Mouse (Mus musculus) heart, adult 2 months (tissue): ENCODE data around the gene Sidt1. TPM values are rescaled to one million over a fixed set of nuclear protein-coding genes. Genes with fewer than 3 reads are reported as not detected.

Source experiments
- DNase-seq, 2 experiments: peaks; one replicate each; pipeline ENCODE4 v3.0.0; 2021
- H3K27ac ChIP-seq: fragments of 200-600 bp; 2 replicates; pipeline ENCODE4 v1.8.1; 2022
- H3K27me3 ChIP-seq: fragments of 200-500 bp; 2 replicates; pipeline ENCODE4 v1.6.1; 2012; ENCODE audit warnings: mild to moderate bottlenecking, low read length, inconsistent platforms, mixed read lengths; ENCODE audit not compliant: control insufficient read depth, insufficient read depth
- H3K36me3 ChIP-seq: fragments of 200-500 bp; 2 replicates; pipeline ENCODE4 v1.6.1; 2012; ENCODE audit warnings: low read length, inconsistent platforms; ENCODE audit not compliant: control insufficient read depth, insufficient read depth
- H3K4me1 ChIP-seq: fragments of 200-500 bp; 2 replicates; pipeline ENCODE4 v1.6.1; 2011; ENCODE audit warnings: low read length; ENCODE audit not compliant: control insufficient read depth, insufficient read depth
- H3K4me3 ChIP-seq: fragments of 200-600 bp; 2 replicates; pipeline ENCODE4 v1.8.1; 2022
- H3K79me2 ChIP-seq: fragments of 200-500 bp; replicated peaks from 2 replicates; pipeline ENCODE4 v1.6.1; 2012; ENCODE audit warnings: mild to moderate bottlenecking, inconsistent platforms, low read length, moderate library complexity, mixed read lengths; ENCODE audit not compliant: control insufficient read depth, insufficient read depth
- H3K9ac ChIP-seq: fragments of 200-500 bp; 2 replicates; pipeline ENCODE4 v1.6.1; 2012; ENCODE audit warnings: low read depth, mild to moderate bottlenecking, control low read depth, inconsistent platforms, low read length, mixed read lengths
- CTCF ChIP-seq: fragments of 200-600 bp; IDR thresholded peaks from 2 replicates; pipeline ENCODE4 v1.8.1; 2022; ENCODE audit warnings: antibody characterized with exemption, mild to moderate bottlenecking, moderate library complexity
- EP300 ChIP-seq: fragments of 200-500 bp; IDR thresholded peaks from 2 replicates; pipeline ENCODE4 v1.6.1; 2011; ENCODE audit warnings: low read depth, low read length, control low read depth; ENCODE audit not compliant: insufficient read depth
- POLR2A ChIP-seq: fragments of 200-500 bp; IDR thresholded peaks from 2 replicates; pipeline ENCODE4 v1.6.1; 2011; ENCODE audit warnings: mild to moderate bottlenecking, low read depth, low read length, control low read depth; ENCODE audit not compliant: insufficient read depth
- WGBS: fragments of 180-500 bp; shearing (Covaris S2); methylation state at CpG from one replicate; pipeline ENCODE4 v1.1.7; 2018; 5-methylcytosine and 5-hydroxymethylcytosine counted together
- intact Hi-C: fragments of 180-260 bp; cut with DNase I; formaldehyde crosslinking; loops from one replicate; pipeline ENCODE4 v1.15.1; 2025
- polyA plus RNA-seq: library from polyadenylated mRNA; depleted of rRNA; stranded (reverse); fragments of >200 nt; gene quantifications from 2 replicates; pipeline ENCODE4 v1.2.3, GENCODE M21; 2012
- total RNA-seq, 2 experiments: library from RNA; stranded (reverse); gene quantifications; 2 replicates each; pipeline ENCODE4 v1.2.3; 2021

Sidt1 gene
- total and polyA plus RNA-seq, 3 experiments: 0.32 to 1.3 (median 0.37) TPM

DNA sequence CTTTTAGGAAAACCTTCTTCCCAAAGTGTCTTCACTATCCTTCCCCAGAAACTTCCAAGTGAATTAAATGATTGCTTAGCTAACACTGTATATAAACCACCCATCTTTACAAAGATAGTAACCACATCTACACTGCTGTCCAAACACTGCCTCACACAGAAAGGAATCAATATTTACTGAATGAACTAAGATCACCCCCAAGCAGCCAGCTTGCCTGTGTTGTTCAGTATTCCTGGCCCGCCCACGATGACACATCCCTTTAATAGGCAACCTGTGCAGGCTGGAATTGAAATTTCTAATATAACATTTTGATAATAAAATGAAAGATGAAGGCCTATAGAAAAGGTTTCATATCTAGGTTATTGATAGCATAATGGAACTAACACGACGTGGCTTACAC lies 16.6 kb downstream of the Sidt1 start:
- H3K4me3 ChIP-seq: no peak overlapping the region
- DNase-seq: no peak
- H3K27ac ChIP-seq: no peak overlapping the region
- no peaks in the 10 kb centered on the region for H3K27me3 ChIP-seq
- 86% methylated on average over 4 of the region's 4 CpGs for WGBS
- TF ChIP-seq POLR2A: no peak
- TF ChIP-seq EP300: no peak
- TF ChIP-seq CTCF: no peak
- intact Hi-C loops: no loop called here
- H3K9ac ChIP-seq: no peak overlapping the region
- H3K36me3 ChIP-seq: no peaks in the 10 kb centered on the region
- no peaks in the 10 kb centered on the region for H3K79me2 ChIP-seq
- no peaks in the 10 kb centered on the region for H3K4me1 ChIP-seq

DNA sequence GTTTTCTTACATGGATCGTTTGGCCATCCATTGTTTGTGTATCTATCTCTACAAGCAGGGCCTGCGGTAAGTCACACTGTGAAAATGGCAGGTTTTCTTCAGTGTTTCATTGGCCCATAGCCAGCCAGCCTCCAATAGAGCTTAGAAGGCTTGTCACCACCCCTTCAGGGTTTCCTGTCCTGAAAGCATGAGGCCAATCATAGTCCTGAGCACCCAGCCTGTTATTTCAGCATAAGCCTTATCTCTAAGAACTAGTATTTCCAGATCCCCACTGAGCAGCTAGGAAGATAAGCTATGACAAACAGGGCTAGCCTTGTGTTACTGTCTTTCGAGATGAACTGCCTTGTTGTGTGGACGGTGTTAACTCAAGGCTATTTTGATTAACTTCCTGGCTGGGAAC lies 19.6 kb downstream of the Sidt1 start:
- intact Hi-C loops: no loop called here
- no peaks in the 10 kb centered on the region for H3K27me3 ChIP-seq
- no peak overlapping the region for H3K9ac ChIP-seq
- H3K4me1 ChIP-seq: no peaks in the 10 kb centered on the region
- WGBS: 25% methylated on average over 4 of the region's 4 CpGs
- H3K4me3 ChIP-seq: no peak overlapping the region
- no peaks in the 10 kb centered on the region for H3K36me3 ChIP-seq
- H3K27ac ChIP-seq: no peak overlapping the region
- no peaks in the 10 kb centered on the region for H3K79me2 ChIP-seq
- no peak for DNase-seq
- TF ChIP-seq CTCF (no peak), EP300 (no peak), POLR2A (no peak)

DNA sequence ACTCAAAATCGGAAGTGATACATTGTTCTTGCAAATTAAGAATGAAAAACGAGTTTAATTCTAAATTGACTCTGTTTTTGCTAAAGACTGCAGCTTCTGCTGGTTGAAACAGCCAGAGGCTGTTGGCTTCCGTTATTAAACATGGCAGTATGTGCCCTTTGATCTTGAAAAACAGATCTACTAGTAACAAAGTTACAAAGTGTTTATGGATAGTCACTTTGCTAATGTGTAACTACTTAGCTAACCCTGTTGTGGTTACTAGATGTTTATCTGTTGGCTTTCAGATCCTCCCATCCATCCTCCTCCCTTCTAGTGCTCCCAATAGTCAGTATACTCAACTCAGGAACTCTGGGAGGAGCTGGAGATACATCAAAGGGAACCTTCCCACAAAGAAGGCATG lies 27.4 kb downstream of the Sidt1 start:
- no peaks in the 10 kb centered on the region for H3K4me1 ChIP-seq
- H3K79me2 ChIP-seq: no peaks in the 10 kb centered on the region
- H3K36me3 ChIP-seq: no peaks in the 10 kb centered on the region
- DNase-seq: no peak
- intact Hi-C loops: no loop called here
- WGBS: 51% methylated on average over 3 of the region's 3 CpGs
- no peak for TF ChIP-seq CTCF
- no peak for TF ChIP-seq POLR2A
- no peak for TF ChIP-seq EP300
- no peak overlapping the region for H3K27ac ChIP-seq
- no peak overlapping the region for H3K9ac ChIP-seq
- no peaks in the 10 kb centered on the region for H3K27me3 ChIP-seq
- no peak overlapping the region for H3K4me3 ChIP-seq

DNA sequence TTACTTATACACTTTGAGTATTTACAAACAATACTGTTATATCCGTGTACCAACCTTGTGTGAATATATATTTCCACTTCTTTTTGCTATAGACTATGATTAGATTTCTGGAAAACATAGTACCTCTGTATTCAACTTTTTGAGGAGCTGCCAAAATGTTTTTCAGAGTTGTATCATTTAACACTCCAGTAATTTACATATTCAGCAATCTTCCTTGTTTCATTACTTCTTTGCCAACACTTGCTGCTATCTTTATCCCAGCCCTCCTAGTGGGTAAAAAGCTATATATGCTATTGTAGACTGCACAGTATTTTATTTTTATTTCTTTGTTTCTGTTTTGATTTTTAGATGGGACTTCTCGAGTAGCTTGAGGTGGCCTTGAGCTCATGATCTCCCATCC lies 29.2 kb downstream of the Sidt1 start:
- 69% methylated on average over 2 of the region's 2 CpGs for WGBS
- no peaks in the 10 kb centered on the region for H3K79me2 ChIP-seq
- H3K27ac ChIP-seq: no peak overlapping the region
- H3K27me3 ChIP-seq: no peaks in the 10 kb centered on the region
- H3K9ac ChIP-seq: no peak overlapping the region
- no peaks in the 10 kb centered on the region for H3K36me3 ChIP-seq
- no peak for DNase-seq
- H3K4me1 ChIP-seq: no peaks in the 10 kb centered on the region
- no peak overlapping the region for H3K4me3 ChIP-seq
- no peak for TF ChIP-seq POLR2A
- no peak for TF ChIP-seq EP300
- no peak for TF ChIP-seq CTCF
- intact Hi-C loops: loop anchor here (5.0 kb wide), 1 partner anchor 43 kb away; the partner anchor contains the start of gene Spice1

DNA sequence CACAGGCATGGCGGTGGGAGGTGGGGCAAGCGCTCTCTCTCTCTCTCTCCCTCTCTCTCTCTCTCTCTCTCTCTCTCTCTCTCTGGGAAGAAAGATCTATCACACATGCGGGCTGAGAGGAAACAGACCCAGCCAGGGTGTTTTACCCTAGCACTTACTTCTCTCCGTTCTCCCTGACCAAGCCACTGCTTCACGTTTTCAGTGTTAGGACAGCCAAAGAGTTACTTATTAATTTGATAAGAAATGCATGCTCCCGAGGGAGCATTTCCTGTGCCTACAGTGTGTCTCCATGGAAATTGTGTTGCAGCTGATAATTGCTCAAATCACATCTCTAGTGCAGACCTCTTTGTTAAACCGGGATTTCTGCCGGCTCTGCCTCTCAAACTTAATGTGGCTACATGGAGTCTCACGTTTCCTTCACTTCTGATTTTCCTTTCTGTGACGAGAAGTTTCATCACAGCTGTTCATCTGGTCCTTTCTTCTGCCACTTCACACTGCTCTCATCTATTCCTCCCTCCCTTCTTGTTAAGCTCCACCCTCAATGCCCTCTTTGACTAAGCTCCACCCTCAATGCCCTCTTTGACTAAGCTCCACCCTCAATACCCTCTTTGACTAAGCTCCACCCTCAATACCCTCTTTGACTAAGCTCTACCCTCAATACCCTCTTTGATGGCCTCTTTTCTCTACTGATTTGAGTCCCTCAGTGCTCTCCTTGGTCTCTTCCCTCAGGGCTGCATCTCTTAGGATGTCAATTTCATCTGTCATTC lies 30.7 kb downstream of the Sidt1 start:
- no peak for DNase-seq
- Histone ChIP-seq H3K36me3 (no peaks in the 10 kb centered on the region), H3K27ac (no peak overlapping the region), H3K4me1 (no peaks in the 10 kb centered on the region), H3K4me3 (no peak overlapping the region), H3K9ac (no peak overlapping the region), H3K27me3 (no peaks in the 10 kb centered on the region), H3K79me2 (no peaks in the 10 kb centered on the region)
- TF ChIP-seq CTCF (no peak), EP300 (no peak), POLR2A (no peak)
- 29% methylated on average over 10 of the region's 10 CpGs for WGBS
- intact Hi-C loops: loop anchor here (5.0 kb wide), 1 partner anchor 45 kb away; the partner anchor contains the start of gene Spice1

GRCm38 (mm10) chr16:44299438-44300093 lies 33.4 kb downstream of the Sidt1 start:
- H3K36me3 ChIP-seq: no peaks in the 10 kb centered on the region

More at GRCm38 (mm10) chr16:44299438-44300093, 33.4 kb downstream of the Sidt1 start:
- WGBS: 75% methylated on average over 20 of the region's 20 CpGs
- no peak for DNase-seq
- TF ChIP-seq EP300 (no peak), CTCF (peak; percentile 91)
- Histone ChIP-seq H3K27ac (no peak overlapping the region), H3K9ac (no peak overlapping the region), H3K4me3 (no peak overlapping the region), H3K4me1 (no peaks in the 10 kb centered on the region), H3K27me3 (no peaks in the 10 kb centered on the region), H3K79me2 (no peaks in the 10 kb centered on the region)
- intact Hi-C loops: loop anchor here (1.0 to 5.0 kb wide), 2 partner anchors 48 to 63 kb away; partner anchors contain the start of gene Spice1
